Mouse (Mus musculus) small intestine, adult 2 months (tissue): Measurements from ENCODE around the gene Decr2. TPM values are rescaled to one million over a fixed set of nuclear protein-coding genes. Genes with fewer than 3 reads are reported as not detected.
A peak's percentile ranks its signal among the peaks of the same experiment; 100 is the strongest.
"Not testable (repeated sequence)": the region's sequence is repeated elsewhere in the genome, so short reads cannot be mapped to it uniquely, and the experiment has no call there.

Experiments
- H3K27ac ChIP-seq: fragments of 200-500 bp; 2 replicates; pipeline ENCODE4 v1.5.1; 2012; ENCODE audit warnings: low read depth, low read length, control low read depth, inconsistent platforms; ENCODE audit not compliant: insufficient read depth
- H3K27me3 ChIP-seq: fragments of 200-500 bp; 2 replicates; pipeline ENCODE4 v1.6.1; 2012; ENCODE audit warnings: mild to moderate bottlenecking, moderate library complexity, low read length, inconsistent platforms; ENCODE audit not compliant: control insufficient read depth, insufficient read depth
- H3K36me3 ChIP-seq: fragments of 200-500 bp; 2 replicates; pipeline ENCODE4 v1.6.1; 2012; ENCODE audit warnings: mild to moderate bottlenecking, low read length, control low read depth, inconsistent platforms; ENCODE audit not compliant: control insufficient read depth, insufficient read depth
- H3K4me1 ChIP-seq: fragments of 200-500 bp; 2 replicates; pipeline ENCODE4 v1.6.1; 2012; ENCODE audit warnings: low read length, inconsistent platforms, mixed read lengths; ENCODE audit not compliant: control insufficient read depth, insufficient read depth, insufficient read length
- H3K4me3 ChIP-seq: fragments of 200-500 bp; 2 replicates; pipeline ENCODE4 v1.5.1; 2012; ENCODE audit warnings: low read depth, mild to moderate bottlenecking, control low read depth, inconsistent platforms, low read length, moderate library complexity
- CTCF ChIP-seq: fragments of 200-500 bp; IDR thresholded peaks from 2 replicates; pipeline ENCODE4 v1.5.1; 2012; ENCODE audit warnings: low read depth, mild to moderate bottlenecking, control low read depth, inconsistent platforms, low read length, moderate library complexity, mixed read lengths; ENCODE audit not compliant: insufficient replicate concordance, insufficient read length; ENCODE audit errors: extremely low read depth
- POLR2A ChIP-seq: fragments of 200-500 bp; IDR thresholded peaks from 2 replicates; pipeline ENCODE4 v1.6.1; 2012; ENCODE audit warnings: low read depth, mild to moderate bottlenecking, control low read depth, inconsistent platforms, low read length, moderate library complexity
- WGBS: fragments of 180-500 bp; shearing (Covaris S2); methylation state at CpG from one replicate; pipeline ENCODE4 v1.1.7; 2018; 5-methylcytosine and 5-hydroxymethylcytosine counted together
- polyA plus RNA-seq: library from polyadenylated mRNA; depleted of rRNA; stranded (reverse); fragments of >200 nt; gene quantifications from 2 replicates; pipeline ENCODE4 v1.2.3, GENCODE M21; 2012

Decr2 gene
- polyA plus RNA-seq, 1 experiment = 14.5 TPM

GRCm38 (mm10) chr17:26112751-26113150 lies 22.6 kb upstream of the Decr2 start:
- Histone ChIP-seq H3K4me1 (peaks cover 13% of the 10 kb centered on the region), H3K4me3 (peak overlapping the region; percentile 86), H3K27me3 (0 out of 2 replicates have a peak, but pooled peaks cover 3% of the 10 kb centered on the region), H3K27ac (peak overlapping the region; percentile 12; the same call in 1 of the 2 replicates), H3K36me3 (peaks cover 4% of the 10 kb centered on the region; the same call in 1 of the 2 replicates)
- 18% methylated on average over 14 of the region's 14 CpGs for WGBS
- TF ChIP-seq CTCF = no peak
- no peak for TF ChIP-seq POLR2A

- 0 out of 2 replicates have a peak, but pooled peaks cover 3% of the 10 kb centered on the region for H3K27me3 ChIP-seq
- no peak for TF ChIP-seq POLR2A
- no peak for TF ChIP-seq CTCF
- H3K4me1 ChIP-seq = peaks cover 9% of the 10 kb centered on the region
- no peaks in the 10 kb centered on the region for H3K36me3 ChIP-seq
- H3K27ac ChIP-seq = no peak overlapping the region
- no peak overlapping the region for H3K4me3 ChIP-seq
- 28% methylated on average over 4 of the region's 4 CpGs for WGBS
These were observed 21.6 kb upstream of the Decr2 start for GRCm38 (mm10) chr17:26111722-26112121.

GRCm38 (mm10) chr17:26111024-26111423 lies 20.9 kb upstream of the Decr2 start:
- Histone ChIP-seq H3K4me3 (no peak overlapping the region), H3K4me1 (peaks cover 6% of the 10 kb centered on the region; the same call in 1 of the 2 replicates), H3K27me3 (0 out of 2 replicates have a peak, but pooled peaks cover 3% of the 10 kb centered on the region), H3K27ac (no peak overlapping the region), H3K36me3 (no peaks in the 10 kb centered on the region)
- 72% methylated on average over 4 of the region's 4 CpGs for whole genome bisulfite sequencing
- TF ChIP-seq POLR2A (no peak), CTCF (no peak)

- H3K36me3 ChIP-seq = no peaks in the 10 kb centered on the region
- 54% methylated on average over 4 of the region's 4 CpGs for WGBS
- no peak overlapping the region for H3K4me3 ChIP-seq
- H3K4me1 ChIP-seq = no peaks in the 10 kb centered on the region; the same call in 1 of the 2 replicates
- 0 out of 2 replicates have a peak, but pooled peaks cover 3% of the 10 kb centered on the region for H3K27me3 ChIP-seq
- TF ChIP-seq POLR2A (no peak), CTCF (no peak)
- H3K27ac ChIP-seq = no peak overlapping the region
These were observed 20.0 kb upstream of the Decr2 start for GRCm38 (mm10) chr17:26110156-26110555.

GRCm38 (mm10) chr17:26105619-26106018 lies 15.5 kb upstream of the Decr2 start:
- 63% methylated on average over 4 of the region's 4 CpGs for WGBS

GRCm38 (mm10) chr17:26101478-26101877 lies 11.3 kb upstream of the Decr2 start:
- H3K36me3 ChIP-seq = no peaks in the 10 kb centered on the region
- no peak overlapping the region for H3K4me3 ChIP-seq
- no peaks in the 10 kb centered on the region for H3K27me3 ChIP-seq
- no peaks in the 10 kb centered on the region for H3K4me1 ChIP-seq
- 58% methylated on average over 3 of the region's 4 CpGs for WGBS
- no peak for TF ChIP-seq CTCF
- TF ChIP-seq POLR2A = no peak
- no peak overlapping the region for H3K27ac ChIP-seq

More at GRCm38 (mm10) chr17:26105619-26106018, 15.5 kb upstream of the Decr2 start:
- no peak for TF ChIP-seq CTCF
- no peak for TF ChIP-seq POLR2A
- H3K36me3 ChIP-seq = no peaks in the 10 kb centered on the region
- H3K4me1 ChIP-seq = no peaks in the 10 kb centered on the region
- no peaks in the 10 kb centered on the region for H3K27me3 ChIP-seq
- no peak overlapping the region for H3K27ac ChIP-seq
- no peak overlapping the region for H3K4me3 ChIP-seq

GRCm38 (mm10) chr17:26100166-26100565 lies 10.0 kb upstream of the Decr2 start:
- no peaks in the 10 kb centered on the region for H3K36me3 ChIP-seq
- H3K27me3 ChIP-seq = no peaks in the 10 kb centered on the region
- 51% methylated on average over 2 of the region's 2 CpGs for WGBS
- H3K4me3 ChIP-seq = no peak overlapping the region
- no peak overlapping the region for H3K27ac ChIP-seq
- H3K4me1 ChIP-seq = no peaks in the 10 kb centered on the region
- TF ChIP-seq CTCF = no peak
- TF ChIP-seq POLR2A = no peak

- H3K4me3 ChIP-seq, H3K4me1 ChIP-seq, H3K27ac ChIP-seq, H3K36me3 ChIP-seq, H3K27me3 ChIP-seq: not testable (repeated sequence)
- 54% methylated on average over 3 of the region's 3 CpGs for WGBS
These were observed 9.2 kb upstream of the Decr2 start for GRCm38 (mm10) chr17:26099316-26099715.
